Mouse (Mus musculus) limb, embryonic 13.5 days (tissue): ENCODE measurements at regions not wholly inside any gene's neighbourhood (a gene's known extent, or its start where the extent isn't known, plus 50 kb on each side); places are given as distances from the start of the nearest gene placed in this dataset.

ENCODE experiments used
- ATAC-seq: fragments of 200-750 bp; cut with Nextera tagmentation; 2 replicates; pipeline ENCODE4 v1.8.0; 2017; ENCODE audit warnings: low read depth, moderate number of reproducible peaks, moderate TSS enrichment; ENCODE audit not compliant: low FRiP score
- H3K27ac ChIP-seq: fragments of 300-500 bp; sonication (generic); 2 replicates; pipeline ENCODE4 v1.5.1; 2015; ENCODE audit warnings: inconsistent platforms, mild to moderate bottlenecking, moderate library complexity
- H3K27me3 ChIP-seq: fragments of 300-500 bp; sonication (generic); 2 replicates; pipeline ENCODE4 v1.6.1; 2015; ENCODE audit warnings: mild to moderate bottlenecking, inconsistent platforms
- H3K36me3 ChIP-seq: fragments of 300-500 bp; sonication (generic); 2 replicates; pipeline ENCODE4 v1.6.1; 2015; ENCODE audit warnings: inconsistent platforms, mild to moderate bottlenecking, moderate library complexity
- H3K4me1 ChIP-seq: fragments of 300-500 bp; sonication (generic); 2 replicates; pipeline ENCODE4 v1.6.1; 2015; ENCODE audit warnings: inconsistent platforms
- H3K4me2 ChIP-seq: fragments of 300-500 bp; sonication (generic); replicated peaks from 2 replicates; pipeline ENCODE4 v1.6.1; 2015; ENCODE audit warnings: inconsistent platforms, mild to moderate bottlenecking, moderate library complexity
- H3K4me3 ChIP-seq: fragments of 300-500 bp; sonication (generic); 2 replicates; pipeline ENCODE4 v1.5.1; 2015; ENCODE audit warnings: moderate library complexity, mild to moderate bottlenecking, inconsistent platforms
- H3K9ac ChIP-seq: fragments of 300-500 bp; sonication (generic); 2 replicates; pipeline ENCODE4 v1.6.1; 2015; ENCODE audit warnings: mild to moderate bottlenecking, inconsistent platforms
- H3K9me3 ChIP-seq: fragments of 300-500 bp; sonication (generic); 2 replicates; pipeline ENCODE4 v1.6.1; 2016; ENCODE audit warnings: inconsistent platforms
- WGBS: fragments of 180-500 bp; shearing (Covaris S2); methylation state at CpG from one replicate; pipeline ENCODE4 v1.1.7; 2015; 5-methylcytosine and 5-hydroxymethylcytosine counted together

- Histone ChIP-seq H3K27ac (no peak overlapping the region), H3K4me1 (no peaks in the 10 kb centered on the region), H3K4me2 (no peak overlapping the region), H3K9me3 (peaks cover 3% of the 10 kb centered on the region; the same call in 1 of the 2 replicates), H3K27me3 (no peaks in the 10 kb centered on the region), H3K9ac (no peak overlapping the region), H3K36me3 (no peaks in the 10 kb centered on the region), H3K4me3 (no peak overlapping the region)
- WGBS, result 42% methylated on average over 12 of the region's 12 CpGs
- ATAC-seq, result no peak
Measured at GRCm38 (mm10) chr1:121013839-121014503, 318.4 kb downstream of the Insig2 start.

- H3K4me3 ChIP-seq, result no peak overlapping the region
- H3K4me1 ChIP-seq, result no peaks in the 10 kb centered on the region
- no peak overlapping the region for H3K9ac ChIP-seq
- no peak overlapping the region for H3K4me2 ChIP-seq
- 82% methylated on average over 2 of the region's 2 CpGs for WGBS
- no peaks in the 10 kb centered on the region for H3K27me3 ChIP-seq
- no peak for ATAC-seq
- H3K27ac ChIP-seq, result no peak overlapping the region
- H3K36me3 ChIP-seq, result no peaks in the 10 kb centered on the region
- H3K9me3 ChIP-seq, result no peaks in the 10 kb centered on the region; the same call in 1 of the 2 replicates
Measured at GRCm38 (mm10) chr1:121029375-121029774, 303.0 kb downstream of the Insig2 start.

- H3K4me3 ChIP-seq, result no peak overlapping the region
- H3K36me3 ChIP-seq, result no peaks in the 10 kb centered on the region
- H3K27ac ChIP-seq, result no peak overlapping the region
- no peak for ATAC-seq
- H3K9me3 ChIP-seq, result no peaks in the 10 kb centered on the region
- H3K27me3 ChIP-seq, result no peaks in the 10 kb centered on the region
- no peak overlapping the region for H3K9ac ChIP-seq
- 78% methylated on average over 10 of the region's 10 CpGs for WGBS
- no peak overlapping the region for H3K4me2 ChIP-seq
- H3K4me1 ChIP-seq, result no peaks in the 10 kb centered on the region
Measured at GRCm38 (mm10) chr1:121034761-121035393, 297.5 kb downstream of the Insig2 start.

GRCm38 (mm10) chr1:121046581-121046980, 285.8 kb downstream of the Insig2 start:
- 53% methylated on average over 6 of the region's 6 CpGs for WGBS

GRCm38 (mm10) chr1:121047406-121047805, 285.0 kb downstream of the Insig2 start:
- Histone ChIP-seq H3K27ac (no peak overlapping the region), H3K27me3 (peaks cover 18% of the 10 kb centered on the region), H3K9ac (no peak overlapping the region), H3K4me2 (no peak overlapping the region), H3K9me3 (no peaks in the 10 kb centered on the region), H3K36me3 (no peaks in the 10 kb centered on the region), H3K4me3 (no peak overlapping the region), H3K4me1 (peaks cover 16% of the 10 kb centered on the region)
- WGBS, result 59% methylated on average over 2 of the region's 2 CpGs
- ATAC-seq, result no peak

More at GRCm38 (mm10) chr1:121046581-121046980, 285.8 kb downstream of the Insig2 start:
- peaks cover 13% of the 10 kb centered on the region for H3K27me3 ChIP-seq
- no peaks in the 10 kb centered on the region for H3K9me3 ChIP-seq
- ATAC-seq, result no peak
- no peak overlapping the region for H3K4me2 ChIP-seq
- peaks cover 16% of the 10 kb centered on the region for H3K4me1 ChIP-seq
- no peak overlapping the region for H3K9ac ChIP-seq
- no peak overlapping the region for H3K4me3 ChIP-seq
- no peak overlapping the region for H3K27ac ChIP-seq
- H3K36me3 ChIP-seq, result no peaks in the 10 kb centered on the region

GRCm38 (mm10) chr1:121049684-121050083, 282.7 kb downstream of the Insig2 start:
- no peaks in the 10 kb centered on the region for H3K36me3 ChIP-seq
- no peak overlapping the region for H3K4me3 ChIP-seq
- no peaks in the 10 kb centered on the region for H3K9me3 ChIP-seq
- no peak overlapping the region for H3K27ac ChIP-seq
- no peak for ATAC-seq
- H3K4me2 ChIP-seq, result no peak overlapping the region
- no peak overlapping the region for H3K9ac ChIP-seq
- peaks cover 20% of the 10 kb centered on the region for H3K27me3 ChIP-seq
- 83% methylated on average over 4 of the region's 4 CpGs for WGBS
- H3K4me1 ChIP-seq, result peaks cover 16% of the 10 kb centered on the region

- no peak for ATAC-seq
- Histone ChIP-seq H3K4me3 (no peak overlapping the region), H3K4me1 (peaks cover 16% of the 10 kb centered on the region), H3K27me3 (peaks cover 30% of the 10 kb centered on the region), H3K27ac (no peak overlapping the region), H3K9ac (no peak overlapping the region), H3K36me3 (no peaks in the 10 kb centered on the region), H3K4me2 (no peak overlapping the region), H3K9me3 (no peaks in the 10 kb centered on the region)
- 18% methylated on average over 12 of the region's 12 CpGs for WGBS
Measured at GRCm38 (mm10) chr1:121050695-121051495, 281.5 kb downstream of the Insig2 start.

- H3K4me3 ChIP-seq, result no peak overlapping the region
- no peak overlapping the region for H3K9ac ChIP-seq
- no peak overlapping the region for H3K27ac ChIP-seq
- H3K4me1 ChIP-seq, result peaks cover 16% of the 10 kb centered on the region
- 37% methylated on average over 6 of the region's 6 CpGs for WGBS
- H3K9me3 ChIP-seq, result no peaks in the 10 kb centered on the region
- H3K27me3 ChIP-seq, result peaks cover 29% of the 10 kb centered on the region
- H3K36me3 ChIP-seq, result no peaks in the 10 kb centered on the region
- ATAC-seq, result no peak
- H3K4me2 ChIP-seq, result no peak overlapping the region
Measured at GRCm38 (mm10) chr1:121051496-121052119, 280.8 kb downstream of the Insig2 start.

GRCm38 (mm10) chr1:121052120-121052501, 280.3 kb downstream of the Insig2 start:
- no peak for ATAC-seq
- Histone ChIP-seq H3K4me1 (peaks cover 16% of the 10 kb centered on the region), H3K36me3 (no peaks in the 10 kb centered on the region), H3K27ac (no peak overlapping the region), H3K4me2 (no peak overlapping the region), H3K4me3 (no peak overlapping the region), H3K9ac (no peak overlapping the region), H3K27me3 (peaks cover 29% of the 10 kb centered on the region), H3K9me3 (no peaks in the 10 kb centered on the region)
- WGBS, result 74% methylated on average over 5 of the region's 5 CpGs

- Histone ChIP-seq H3K9ac (no peak overlapping the region), H3K36me3 (no peaks in the 10 kb centered on the region), H3K9me3 (no peaks in the 10 kb centered on the region), H3K4me3 (no peak overlapping the region), H3K4me2 (no peak overlapping the region), H3K4me1 (peaks cover 11% of the 10 kb centered on the region), H3K27me3 (peaks cover 26% of the 10 kb centered on the region), H3K27ac (no peak overlapping the region)
- ATAC-seq, result peak; percentile 81
- WGBS, result 16% methylated on average over 11 of the region's 11 CpGs
Measured at GRCm38 (mm10) chr1:121053692-121054091, 278.7 kb downstream of the Insig2 start.

- Histone ChIP-seq H3K4me2 (no peak overlapping the region), H3K4me1 (no peaks in the 10 kb centered on the region), H3K4me3 (no peak overlapping the region), H3K9me3 (no peaks in the 10 kb centered on the region), H3K36me3 (no peaks in the 10 kb centered on the region), H3K27me3 (peaks cover 3% of the 10 kb centered on the region; the same call in 1 of the 2 replicates), H3K27ac (no peak overlapping the region), H3K9ac (no peak overlapping the region)
- 50% methylated on average over 1 of the region's 1 CpGs for WGBS
- ATAC-seq, result no peak
Measured at GRCm38 (mm10) chr1:121074569-121074968, 257.8 kb downstream of the Insig2 start.

GRCm38 (mm10) chr1:121082839-121083238, 249.6 kb downstream of the Insig2 start:
- Histone ChIP-seq H3K27me3 (no peaks in the 10 kb centered on the region), H3K9me3 (no peaks in the 10 kb centered on the region), H3K4me1 (peaks cover 9% of the 10 kb centered on the region), H3K9ac (no peak overlapping the region), H3K4me2 (no peak overlapping the region), H3K36me3 (no peaks in the 10 kb centered on the region), H3K27ac (no peak overlapping the region), H3K4me3 (no peak overlapping the region)
- no peak for ATAC-seq
- WGBS, result 44% methylated on average over 5 of the region's 5 CpGs
